Mouse (Mus musculus) heart, postnatal 0 days (tissue): Measurements from ENCODE around the gene Trim44.

Source experiments
- CTCF ChIP-seq: IDR thresholded peaks from 2 replicates; pipeline ENCODE4 v1.5.1; 2016; ENCODE audit warnings: antibody characterized with exemption, control low read depth, low read depth
- EP300 ChIP-seq: IDR thresholded peaks from 2 replicates; pipeline ENCODE4 v1.6.1; 2016; ENCODE audit warnings: antibody characterized with exemption, low read depth

DNA sequence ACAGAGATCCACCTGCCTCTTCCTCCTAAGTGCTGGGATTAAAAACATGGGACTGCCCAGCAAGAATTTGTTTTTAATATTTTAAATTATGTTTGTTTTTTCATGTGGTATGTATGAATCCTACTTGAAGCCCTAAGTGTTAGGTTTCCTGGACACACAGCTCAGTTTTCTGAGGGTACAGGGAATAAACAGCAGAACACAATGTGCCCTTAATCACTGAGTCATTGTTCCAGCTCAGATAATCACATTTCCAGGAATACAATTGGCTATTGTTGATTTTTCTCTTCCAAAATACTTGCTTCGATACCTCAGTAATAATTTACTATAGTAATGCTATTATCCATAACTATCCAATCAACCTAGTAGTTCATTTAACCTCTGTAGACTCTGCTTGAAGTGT is 115.6 kb downstream of the Trim44 start:
- no peak for TF ChIP-seq CTCF
- TF ChIP-seq EP300, result no peak
